Mouse (Mus musculus) c-Kit-positive CD71-positive TER-119-negative erythroid progenitor cells, embryonic 14.5 days (primary cell): ENCODE measurements around the gene Pcgf5.
"Not testable (repeated sequence)": the region's sequence is repeated elsewhere in the genome, so short reads cannot be mapped to it uniquely, and the experiment has no call there.

Experiments
- DNase-seq: peaks from one replicate; pipeline ENCODE4 v3.0.0-alpha.2; 2013; ENCODE audit warnings: low read depth

Pcgf5 gene

GRCm38 (mm10) chr19:36388502-36388901 lies 40.4 kb downstream of the Pcgf5 start:
- no peak for DNase-seq

DNA sequence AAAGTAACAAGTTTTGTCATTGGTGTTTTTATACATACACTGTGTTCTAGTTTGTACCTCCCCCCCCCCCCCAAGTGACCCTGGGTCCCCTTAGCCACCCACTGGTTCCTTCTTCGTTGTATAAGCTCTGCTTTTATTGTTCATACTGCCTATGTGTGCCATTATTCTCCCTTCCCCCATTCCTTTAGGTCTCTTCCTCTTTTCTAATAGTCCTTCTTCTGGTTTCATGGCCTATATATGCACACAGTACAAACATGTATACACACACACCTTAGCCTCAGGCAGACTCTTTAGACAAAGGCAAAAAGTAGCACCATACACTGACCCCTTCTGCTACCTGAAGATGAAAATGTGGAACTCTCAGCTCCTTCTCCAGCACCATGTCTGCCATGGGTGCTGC lies 42.6 kb downstream of the Pcgf5 start:
- no peak for DNase-seq

- DNase-seq, result no peak
These were observed 50.4 kb downstream of the Pcgf5 start for GRCm38 (mm10) chr19:36398500-36398899.

DNA sequence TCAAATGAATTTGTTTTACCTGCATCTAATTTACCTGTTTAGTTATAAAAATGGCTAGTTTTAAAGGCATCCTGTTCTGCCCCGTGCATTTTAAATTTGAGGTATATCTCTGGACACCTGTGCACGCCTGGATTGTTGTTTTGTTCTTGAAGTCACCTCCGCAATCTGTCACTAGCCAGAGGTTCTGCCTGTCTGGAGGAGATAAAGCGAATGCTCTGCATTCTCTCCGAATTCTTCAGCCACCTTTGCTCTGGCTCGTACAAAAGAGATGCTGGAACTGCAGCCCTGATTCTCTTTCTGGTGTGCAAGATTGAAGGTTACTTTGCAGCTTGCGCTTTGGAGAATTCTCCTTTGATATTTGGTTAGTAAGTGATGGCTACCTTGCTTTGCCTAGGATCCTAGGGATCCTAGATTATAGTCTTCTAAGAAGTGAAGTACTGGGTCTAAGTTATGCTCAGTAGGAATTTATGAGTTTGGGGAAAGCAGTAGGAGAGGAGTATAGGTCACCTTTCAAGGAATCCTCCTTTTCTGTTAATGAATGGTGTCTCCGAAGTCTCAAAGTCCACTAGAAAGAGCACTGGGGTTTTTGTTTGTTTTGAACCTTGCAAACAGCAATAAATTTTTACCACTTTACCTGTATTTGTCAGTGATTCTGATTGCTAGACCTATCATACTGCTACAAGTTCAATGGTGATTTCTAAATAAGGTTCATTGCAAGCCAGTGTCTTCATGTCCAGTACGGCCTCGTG lies 60.4 kb downstream of the Pcgf5 start:
- DNase-seq, result no peak

DNA sequence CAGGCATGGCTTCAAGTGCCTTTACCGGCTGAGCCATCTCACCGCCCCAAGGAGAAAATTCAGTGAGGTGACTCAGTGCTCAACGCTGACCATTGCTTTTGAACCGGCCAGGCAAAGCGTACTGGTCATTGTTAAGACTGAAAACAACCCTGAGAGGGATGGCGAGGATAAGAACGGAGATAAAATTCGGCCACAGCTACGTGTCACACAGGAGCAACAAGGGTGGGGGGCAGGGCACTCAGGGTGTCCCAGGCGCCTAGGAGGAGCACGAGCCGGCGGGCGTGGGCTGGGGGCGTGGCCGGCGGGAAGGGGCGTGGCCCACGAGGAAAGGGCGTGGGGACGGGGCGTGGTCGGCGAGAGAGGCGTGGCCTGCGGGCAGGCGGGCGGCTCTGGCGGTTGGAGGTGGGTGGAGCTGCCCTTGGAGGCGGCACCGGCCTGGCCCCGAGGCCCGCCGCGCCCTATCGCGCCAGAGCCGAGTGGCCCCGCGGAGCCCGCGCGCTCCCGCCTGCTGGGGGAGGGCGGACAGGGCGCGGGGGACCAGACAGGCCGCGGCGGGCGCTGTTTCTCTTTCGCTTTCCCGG lies 61.3 kb downstream of the Pcgf5 start:
- peak; percentile 76 for DNase-seq

DNA sequence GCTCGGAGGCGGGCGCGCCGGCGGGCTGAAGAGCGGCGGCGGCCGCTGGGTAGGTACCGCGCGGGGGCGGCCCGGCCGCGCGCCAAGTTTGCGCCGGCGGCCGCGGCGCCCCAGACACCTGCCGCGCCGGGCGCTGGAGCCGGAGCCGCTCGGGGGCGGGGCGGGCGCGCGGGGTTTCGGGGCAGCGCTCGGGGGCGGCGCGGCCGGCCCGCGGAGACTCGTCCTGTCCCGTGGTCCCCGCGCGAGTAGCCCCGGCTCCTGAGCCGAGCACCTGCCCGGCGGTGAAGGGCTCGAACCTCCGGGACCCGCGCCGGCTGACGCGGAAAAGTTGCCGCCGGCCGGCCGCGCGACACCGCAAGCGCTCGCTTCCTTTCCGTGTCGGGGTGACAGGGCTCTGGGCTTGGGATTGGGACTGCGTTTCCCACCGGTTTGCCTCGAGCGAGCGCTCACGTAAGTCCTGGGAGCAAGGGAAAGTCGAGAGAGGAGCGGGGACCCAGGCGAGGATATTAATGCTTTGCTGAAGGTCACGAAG lies 61.8 kb downstream of the Pcgf5 start:
- DNase-seq, result no peak

- DNase-seq, result no peak
These were observed 71.8 kb downstream of the Pcgf5 start for GRCm38 (mm10) chr19:36419885-36420284.

GRCm38 (mm10) chr19:36427195-36427876 lies 79.2 kb downstream of the Pcgf5 start:
- no peak for DNase-seq

- DNase-seq, result no peak
These were observed 80.0 kb downstream of the Pcgf5 start for GRCm38 (mm10) chr19:36428116-36428515.

- no peak for DNase-seq
These were observed 81.2 kb downstream of the Pcgf5 start for GRCm38 (mm10) chr19:36429354-36429753.

- no peak for DNase-seq
These were observed 85.1 kb downstream of the Pcgf5 start for GRCm38 (mm10) chr19:36433161-36433560.

GRCm38 (mm10) chr19:36439894-36440714 lies 92.0 kb downstream of the Pcgf5 start:
- DNase-seq, result peak; percentile 24

DNA sequence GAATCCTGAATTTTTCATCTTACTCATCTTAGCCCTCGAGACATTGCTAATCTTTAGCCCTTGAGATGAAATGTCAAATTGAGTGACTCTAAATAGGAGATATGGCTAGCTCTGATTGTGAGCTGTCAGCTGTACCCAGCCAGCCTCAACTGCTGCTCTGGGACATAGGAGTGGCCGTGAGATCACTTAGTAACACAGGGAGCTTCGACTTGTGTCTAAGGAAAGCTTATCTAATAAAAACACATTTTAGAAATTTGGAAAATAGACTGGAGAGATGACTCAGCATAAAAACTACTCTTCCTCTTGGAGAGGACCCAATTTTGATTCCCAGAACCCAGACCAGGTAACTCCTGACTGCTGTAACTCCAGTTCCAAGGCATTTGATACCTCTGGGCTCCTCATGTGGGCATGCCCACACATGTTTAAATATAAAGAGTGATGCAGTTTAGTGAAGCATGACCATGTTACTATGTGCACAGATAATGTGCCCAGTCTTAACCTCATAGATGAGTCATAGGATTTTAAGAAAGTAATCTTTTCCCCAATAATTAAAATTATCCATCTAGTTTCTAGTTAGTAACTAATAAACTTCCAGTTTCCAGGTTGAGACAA lies 103.0 kb downstream of the Pcgf5 start:
- DNase-seq, result peak; percentile 41

GRCm38 (mm10) chr19:36451731-36452130 lies 103.6 kb downstream of the Pcgf5 start:
- DNase-seq, result no peak

- DNase-seq, result not testable (repeated sequence)
These were observed 104.1 kb downstream of the Pcgf5 start for GRCm38 (mm10) chr19:36452210-36452609.

DNA sequence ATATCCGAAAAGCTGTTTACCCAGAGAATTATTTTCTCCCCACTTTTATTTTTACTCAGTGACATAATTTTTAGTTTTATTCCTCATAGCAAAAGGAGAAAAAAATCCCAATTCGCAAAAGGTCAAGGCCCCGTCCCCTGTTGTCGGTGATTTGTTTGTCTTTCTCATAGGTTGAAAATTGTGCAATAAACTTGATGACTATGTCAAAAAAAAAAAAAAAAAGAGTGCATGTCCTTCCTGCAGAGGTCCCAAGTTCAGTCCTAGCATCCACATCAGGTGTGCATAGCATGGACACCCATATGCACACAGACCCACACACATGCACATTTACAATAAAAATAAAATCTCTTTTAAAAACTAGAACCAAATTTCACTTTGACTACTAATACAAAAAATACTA lies 105.3 kb downstream of the Pcgf5 start:
- no peak for DNase-seq

DNA sequence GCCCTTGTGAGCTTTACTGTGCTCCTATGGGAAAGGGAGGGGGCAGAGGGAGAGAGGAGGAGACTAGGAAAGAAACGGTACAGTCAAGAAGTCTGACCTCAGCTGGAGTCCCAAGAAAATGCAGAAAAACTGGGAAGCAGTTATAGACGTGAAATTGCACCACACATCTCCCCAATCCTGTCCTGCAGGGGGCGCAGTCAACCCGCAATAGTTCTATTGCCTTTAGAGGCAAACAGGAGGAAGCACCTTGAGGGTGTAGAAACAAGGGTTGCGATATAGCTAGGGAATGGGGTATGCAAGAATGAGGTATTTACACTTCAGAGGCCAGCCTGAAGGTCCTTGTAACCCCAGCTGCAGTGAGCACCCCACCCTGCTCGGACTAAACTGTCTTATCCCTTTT lies 122.0 kb downstream of the Pcgf5 start:
- DNase-seq, result peak; percentile 46

DNA sequence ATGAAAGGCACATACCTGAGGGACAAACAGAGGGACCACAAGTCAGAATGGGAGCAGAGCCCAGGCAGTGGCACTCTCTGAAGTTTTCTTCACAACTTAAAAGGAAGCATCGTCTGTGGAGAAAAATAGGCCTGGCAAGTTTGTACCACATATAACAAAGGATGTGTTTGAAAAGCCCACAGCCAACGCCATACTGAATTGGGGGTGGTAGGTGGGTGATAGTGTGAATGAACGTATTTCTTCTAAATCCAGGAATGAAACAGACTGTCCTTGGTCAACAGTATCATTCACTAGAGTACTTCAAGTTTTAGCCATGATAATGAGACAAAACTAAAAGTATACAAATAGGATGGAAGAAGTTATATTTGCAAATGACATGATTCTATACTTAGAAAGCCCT lies 123.2 kb downstream of the Pcgf5 start:
- no peak for DNase-seq

GRCm38 (mm10) chr19:36476596-36476995 lies 128.5 kb downstream of the Pcgf5 start:
- no peak for DNase-seq

GRCm38 (mm10) chr19:36477151-36477550 lies 129.0 kb downstream of the Pcgf5 start:
- no peak for DNase-seq

GRCm38 (mm10) chr19:36477684-36478083 lies 129.6 kb downstream of the Pcgf5 start:
- no peak for DNase-seq

GRCm38 (mm10) chr19:36490911-36491310 lies 142.8 kb downstream of the Pcgf5 start:
- DNase-seq, result no peak
